Mouse (Mus musculus) heart, postnatal 0 days (tissue): ENCODE measurements around the gene Zfp982.

ENCODE experiments used
- CTCF ChIP-seq: IDR thresholded peaks from 2 replicates; pipeline ENCODE4 v1.5.1; 2016; ENCODE audit warnings: antibody characterized with exemption, control low read depth, low read depth
- EP300 ChIP-seq: IDR thresholded peaks from 2 replicates; pipeline ENCODE4 v1.6.1; 2016; ENCODE audit warnings: antibody characterized with exemption, low read depth

GRCm38 (mm10) chr4:147525125-147525524 is 32.9 kb downstream of the Zfp982 start:
- TF ChIP-seq CTCF (no peak), EP300 (no peak)
